Mouse (Mus musculus): ENCODE measurements around the gene Cyp4f39. TPM values are rescaled to one million over a fixed set of nuclear protein-coding genes. Genes with fewer than 3 reads are reported as not detected.
A peak's percentile ranks its signal among the peaks of the same experiment; 100 is the strongest.
"Not testable (repeated sequence)": the region's sequence is repeated elsewhere in the genome, so short reads cannot be mapped to it uniquely, and the experiment has no call there.

Cyp4f39 gene
- polyA plus RNA-seq, 1 experiment from 2014 or later, result 0.46 TPM

- Histone ChIP-seq H3K36me3 (replicated peaks) (no peaks in the 10 kb centered on the region), H3K27me3 (ENCODE audit: poor library complexity, severe bottlenecking) (peaks cover 36% of the 10 kb centered on the region), H3K27ac (no peak overlapping the region), H3K9me3 (no peaks in the 10 kb centered on the region), H3K4me3 (no peak overlapping the region), H3K4me1 (peaks cover 6% of the 10 kb centered on the region; the same call in 1 of the 2 replicates)
- WGBS, result 79% methylated on average over 2 of the region's 2 CpGs
- no peak for DNase-seq (ENCODE audit: extremely low spot score, low spot score)
Observed at GRCm38 (mm10) chr17:32478727-32479126, 26.2 kb downstream of the Cyp4f39 start.

GRCm38 (mm10) chr17:32479554-32480506 is 27.3 kb downstream of the Cyp4f39 start:
- no peak overlapping the region for H3K27ac ChIP-seq
- no peak overlapping the region for H3K4me3 ChIP-seq
- H3K27me3 ChIP-seq (ENCODE audit: poor library complexity, severe bottlenecking), result peaks cover 36% of the 10 kb centered on the region
- WGBS, result 21% methylated on average over 8 of the region's 8 CpGs
- H3K36me3 ChIP-seq (replicated peaks), result no peaks in the 10 kb centered on the region
- no peaks in the 10 kb centered on the region for H3K9me3 ChIP-seq
- DNase-seq (ENCODE audit: extremely low spot score, low spot score), result no peak
- peaks cover 6% of the 10 kb centered on the region; the same call in 1 of the 2 replicates for H3K4me1 ChIP-seq

GRCm38 (mm10) chr17:32481766-32482165 is 29.2 kb downstream of the Cyp4f39 start:
- WGBS, result 83% methylated on average over 14 of the region's 14 CpGs
- H3K36me3 ChIP-seq (replicated peaks), result no peaks in the 10 kb centered on the region
- H3K4me3 ChIP-seq, result no peak overlapping the region
- H3K4me1 ChIP-seq, result peaks cover 6% of the 10 kb centered on the region; the same call in 1 of the 2 replicates
- DNase-seq (ENCODE audit: extremely low spot score, low spot score), result no peak
- no peaks in the 10 kb centered on the region for H3K9me3 ChIP-seq
- no peak overlapping the region for H3K27ac ChIP-seq
- H3K27me3 ChIP-seq (ENCODE audit: poor library complexity, severe bottlenecking), result peaks cover 36% of the 10 kb centered on the region

- no peaks in the 10 kb centered on the region for H3K36me3 ChIP-seq (replicated peaks)
- peaks cover 36% of the 10 kb centered on the region for H3K27me3 ChIP-seq (ENCODE audit: poor library complexity, severe bottlenecking)
- DNase-seq (ENCODE audit: extremely low spot score, low spot score), result peak; percentile 67
- WGBS, result 24% methylated on average over 18 of the region's 18 CpGs
- no peak overlapping the region for H3K27ac ChIP-seq
- peaks cover 6% of the 10 kb centered on the region; the same call in 1 of the 2 replicates for H3K4me1 ChIP-seq
- H3K9me3 ChIP-seq, result no peaks in the 10 kb centered on the region
- H3K4me3 ChIP-seq, result peak overlapping the region; percentile 34
Observed at GRCm38 (mm10) chr17:32483200-32483599, 30.7 kb downstream of the Cyp4f39 start.

- 5% methylated on average over 30 of the region's 30 CpGs for WGBS
- Histone ChIP-seq H3K9me3 (peaks cover 19% of the 10 kb centered on the region; the same call in 1 of the 2 replicates), H3K4me3 (peak overlapping the region; percentile 49), H3K36me3 (replicated peaks) (no peaks in the 10 kb centered on the region), H3K27me3 (ENCODE audit: poor library complexity, severe bottlenecking) (peaks cover 31% of the 10 kb centered on the region), H3K27ac (peak overlapping the region; percentile 72), H3K4me1 (peaks cover 8% of the 10 kb centered on the region)
- DNase-seq (ENCODE audit: extremely low spot score, low spot score), result peak; percentile 49
Observed at GRCm38 (mm10) chr17:32492349-32492980, 39.9 kb downstream of the Cyp4f39 start.

- Histone ChIP-seq H3K9me3 (peaks cover 19% of the 10 kb centered on the region; the same call in 1 of the 2 replicates), H3K4me1 (peaks cover 8% of the 10 kb centered on the region), H3K27ac (no peak overlapping the region), H3K4me3 (no peak overlapping the region), H3K36me3 (replicated peaks) (no peaks in the 10 kb centered on the region), H3K27me3 (ENCODE audit: poor library complexity, severe bottlenecking) (peaks cover 31% of the 10 kb centered on the region)
- peak; percentile 41 for DNase-seq (ENCODE audit: extremely low spot score, low spot score)
- WGBS, result 67% methylated on average over 1 of the region's 1 CpGs
Observed at GRCm38 (mm10) chr17:32494601-32495000, 42.1 kb downstream of the Cyp4f39 start.

GRCm38 (mm10) chr17:32500511-32500910 is 48.0 kb downstream of the Cyp4f39 start:
- not testable (repeated sequence) for DNase-seq (ENCODE audit: extremely low spot score, low spot score); H3K36me3 ChIP-seq (replicated peaks); H3K4me1 ChIP-seq; H3K27ac ChIP-seq; H3K4me3 ChIP-seq; H3K27me3 ChIP-seq (ENCODE audit: poor library complexity, severe bottlenecking)
- peaks cover 14% of the 10 kb centered on the region; the same call in 1 of the 2 replicates for H3K9me3 ChIP-seq
- 89% methylated on average over 4 of the region's 4 CpGs for WGBS

GRCm38 (mm10) chr17:32501051-32501450 is 48.5 kb downstream of the Cyp4f39 start:
- no peak for DNase-seq (ENCODE audit: extremely low spot score, low spot score)
- Histone ChIP-seq H3K36me3 (replicated peaks) (no peaks in the 10 kb centered on the region), H3K27ac (no peak overlapping the region), H3K4me3 (no peak overlapping the region), H3K9me3 (peaks cover 8% of the 10 kb centered on the region; the same call in 1 of the 2 replicates), H3K27me3 (ENCODE audit: poor library complexity, severe bottlenecking) (no peaks in the 10 kb centered on the region), H3K4me1 (peaks cover 13% of the 10 kb centered on the region)
- WGBS, result 78% methylated on average over 3 of the region's 3 CpGs

- peaks cover 23% of the 10 kb centered on the region for H3K4me1 ChIP-seq
- H3K4me3 ChIP-seq, result no peak overlapping the region
- DNase-seq (ENCODE audit: extremely low spot score, low spot score), result no peak
- no peaks in the 10 kb centered on the region for H3K9me3 ChIP-seq
- H3K36me3 ChIP-seq (replicated peaks), result no peaks in the 10 kb centered on the region
- H3K27me3 ChIP-seq (ENCODE audit: poor library complexity, severe bottlenecking), result no peaks in the 10 kb centered on the region
- 92% methylated on average over 2 of the region's 2 CpGs for WGBS
- no peak overlapping the region for H3K27ac ChIP-seq
Observed at GRCm38 (mm10) chr17:32503111-32503510, 50.6 kb downstream of the Cyp4f39 start.

- Histone ChIP-seq H3K27me3 (ENCODE audit: poor library complexity, severe bottlenecking) (no peaks in the 10 kb centered on the region), H3K36me3 (replicated peaks) (peaks cover 4% of the 10 kb centered on the region; the same call in 1 of the 2 replicates), H3K4me1 (peaks cover 23% of the 10 kb centered on the region), H3K4me3 (peak within 1 kb of the TSS; percentile 58), H3K27ac (peak within 1 kb of the TSS; percentile 90), H3K9me3 (no peaks in the 10 kb centered on the region)
- 2% methylated on average over 30 of the region's 30 CpGs for WGBS
- DNase-seq (ENCODE audit: extremely low spot score, low spot score), result peak; percentile 88
Observed at GRCm38 (mm10) chr17:32505851-32506728, 53.6 kb downstream of the Cyp4f39 start, which contains the start of gene Cyp4f17. Gene Cyp4f17 (plus strand): TSS chr17:32506050.

- peak overlapping the region; percentile 90 for H3K27ac ChIP-seq
- 40% methylated on average over 9 of the region's 9 CpGs for WGBS
Observed at GRCm38 (mm10) chr17:32506729-32507245, 54.3 kb downstream of the Cyp4f39 start.

GRCm38 (mm10) chr17:32516126-32516525 is 63.6 kb downstream of the Cyp4f39 start:
- no peak for DNase-seq (ENCODE audit: extremely low spot score, low spot score)
- Histone ChIP-seq H3K27ac (no peak overlapping the region), H3K4me3 (no peak overlapping the region), H3K9me3 (no peaks in the 10 kb centered on the region), H3K27me3 (ENCODE audit: poor library complexity, severe bottlenecking) (no peaks in the 10 kb centered on the region), H3K36me3 (replicated peaks) (no peaks in the 10 kb centered on the region; the same call in 1 of the 2 replicates), H3K4me1 (no peaks in the 10 kb centered on the region)
- WGBS, result 91% methylated on average over 5 of the region's 5 CpGs

More at GRCm38 (mm10) chr17:32506729-32507245, 54.3 kb downstream of the Cyp4f39 start:
- peak overlapping the region; percentile 58 for H3K4me3 ChIP-seq
- peaks cover 4% of the 10 kb centered on the region; the same call in 1 of the 2 replicates for H3K36me3 ChIP-seq (replicated peaks)
- no peak for DNase-seq (ENCODE audit: extremely low spot score, low spot score)
- H3K9me3 ChIP-seq, result no peaks in the 10 kb centered on the region
- peaks cover 23% of the 10 kb centered on the region for H3K4me1 ChIP-seq
- no peaks in the 10 kb centered on the region for H3K27me3 ChIP-seq (ENCODE audit: poor library complexity, severe bottlenecking)

Data from forebrain, embryonic 10.5 days (tissue).